Mouse (Mus musculus) heart, embryonic 14.5 days (tissue): ENCODE measurements around the gene Kctd8. TPM values are rescaled to one million over a fixed set of nuclear protein-coding genes. Genes with fewer than 3 reads are reported as not detected.

Source experiments
- ATAC-seq: fragments of 200-750 bp; cut with Nextera tagmentation; 2 replicates; pipeline ENCODE4 v1.8.0; 2017; ENCODE audit warnings: low read depth, moderate TSS enrichment; ENCODE audit not compliant: insufficient number of reproducible peaks, insufficient read depth, low FRiP score
- H3K27ac ChIP-seq, 2 experiments: fragments of 200-500 bp in 1 of 2; fragments of 300-500 bp in 1 of 2; sonication (generic) in 1 of 2; replicated peaks in 1 of 2; 2 replicates each; pipeline ENCODE4 v1.5.1; 2012 to 2014; ENCODE audit warnings: low read depth in 2 of 2, low read length in 2 of 2, control low read depth in 1 of 2, mild to moderate bottlenecking in 1 of 2, mixed read lengths in 1 of 2; ENCODE audit not compliant: control insufficient read depth in 1 of 2, insufficient read depth in 1 of 2
- H3K27me3 ChIP-seq: fragments of 300-500 bp; sonication (generic); 2 replicates; pipeline ENCODE4 v1.6.1; 2014; ENCODE audit warnings: mild to moderate bottlenecking, low read length, control low read depth; ENCODE audit not compliant: control insufficient read depth, insufficient read depth
- H3K36me3 ChIP-seq: fragments of 300-500 bp; sonication (generic); 2 replicates; pipeline ENCODE4 v1.6.1; 2014; ENCODE audit warnings: mild to moderate bottlenecking, control low read depth, low read length, mixed read lengths; ENCODE audit not compliant: control insufficient read depth, insufficient read depth
- H3K4me1 ChIP-seq, 2 experiments: fragments of 200-500 bp in 1 of 2; fragments of 300-500 bp in 1 of 2; sonication (generic) in 1 of 2; 2 replicates each; pipeline ENCODE4 v1.6.1; 2012 to 2014; ENCODE audit warnings: low read length in 2 of 2, control low read depth in 1 of 2, mixed read lengths in 1 of 2; ENCODE audit not compliant: control insufficient read depth in 2 of 2, insufficient read depth in 2 of 2
- H3K4me2 ChIP-seq: fragments of 300-500 bp; sonication (generic); 2 replicates; pipeline ENCODE4 v1.6.1; 2014; ENCODE audit warnings: mild to moderate bottlenecking, low read length
- H3K4me3 ChIP-seq, 2 experiments: fragments of 200-500 bp in 1 of 2; fragments of 300-500 bp in 1 of 2; sonication (generic) in 1 of 2; 2 replicates each; pipeline ENCODE4 v1.5.1; 2012 to 2014; ENCODE audit warnings: low read length in 2 of 2, mild to moderate bottlenecking in 2 of 2, control low read depth in 1 of 2, low read depth in 1 of 2, moderate library complexity in 1 of 2; ENCODE audit not compliant: control insufficient read depth in 1 of 2, insufficient read depth in 1 of 2
- H3K9ac ChIP-seq: fragments of 300-500 bp; sonication (generic); 2 replicates; pipeline ENCODE4 v1.6.1; 2014; ENCODE audit warnings: mild to moderate bottlenecking, low read length
- H3K9me3 ChIP-seq: fragments of 300-500 bp; sonication (generic); 2 replicates; pipeline ENCODE4 v1.6.1; 2016; ENCODE audit warnings: low read length, control low read depth; ENCODE audit not compliant: control insufficient read depth
- WGBS: fragments of 180-500 bp; shearing (Covaris S2); extraction: QIAGEN DNeasy Blood & Tissue Kit; methylation state at CpG from one replicate; pipeline ENCODE4 v1.1.7; 2014; 5-methylcytosine and 5-hydroxymethylcytosine counted together
- microRNA-seq: library from miRNA; unstranded; fragments of <30 nt; microRNA quantifications from one replicate; pipeline ENCODE4, GENCODE M21; 2016
- polyA plus RNA-seq: library from polyadenylated mRNA; unstranded; fragments of >200 nt; fragmentation: Nextera tagmentation; extraction: Ambion mirVana; gene quantifications from 2 replicates; pipeline ENCODE4 v1.2.1, GENCODE M21; 2014

The Kctd8 gene
- polyA plus RNA-seq, 1 experiment from 2014 or later: 1.7 TPM

DNA sequence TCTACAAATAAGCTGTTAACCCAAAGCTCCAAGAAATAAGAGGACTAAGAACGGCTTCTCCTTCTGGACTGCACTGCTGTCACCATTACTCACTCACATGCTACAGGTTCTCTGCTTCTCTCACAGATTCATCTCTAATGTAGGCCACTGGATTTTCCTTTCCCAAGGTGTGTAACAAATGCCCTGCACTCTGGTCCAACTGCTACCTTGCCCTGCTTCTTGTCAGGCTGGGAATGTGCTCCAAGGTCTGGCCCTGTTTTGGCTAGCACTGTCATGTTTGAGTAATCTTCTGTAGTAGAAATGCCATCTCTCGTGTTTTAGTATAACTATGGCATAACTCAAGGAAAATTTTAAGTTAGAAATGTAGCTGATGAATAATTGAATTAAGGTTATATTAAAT lies 195.7 kb downstream of the Kctd8 start:
- Histone ChIP-seq H3K9ac (no peak overlapping the region), H3K4me2 (no peak overlapping the region), H3K36me3 (no peaks in the 10 kb centered on the region), H3K9me3 (no peaks in the 10 kb centered on the region), H3K27me3 (no peaks in the 10 kb centered on the region), H3K27ac (no peak overlapping the region), H3K4me1 (no peaks in the 10 kb centered on the region), H3K4me3 (no peak overlapping the region)
- WGBS: 79% methylated on average over 2 of the region's 2 CpGs
- ATAC-seq: no peak

DNA sequence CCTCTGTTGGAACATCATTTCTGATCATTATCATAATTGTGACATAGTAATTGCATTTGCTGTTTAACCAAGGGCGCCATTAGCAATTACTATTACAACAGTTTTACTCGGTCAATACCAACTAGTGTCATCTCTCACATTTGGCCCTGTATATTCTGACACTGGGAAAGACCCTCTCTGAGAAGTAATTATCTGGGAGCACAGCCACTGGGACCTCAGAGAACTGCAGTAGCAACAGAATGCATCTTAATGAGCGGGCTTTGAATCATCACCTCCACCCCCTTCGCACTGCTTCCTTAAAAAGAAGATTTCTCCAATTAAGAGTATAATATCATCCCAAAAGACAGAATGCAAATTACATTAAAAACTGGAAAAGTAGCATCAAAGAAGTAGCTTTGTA lies 200.4 kb downstream of the Kctd8 start:
- no peak overlapping the region for H3K4me3 ChIP-seq
- H3K4me2 ChIP-seq: no peak overlapping the region
- H3K9ac ChIP-seq: no peak overlapping the region
- H3K4me1 ChIP-seq: no peaks in the 10 kb centered on the region
- H3K27me3 ChIP-seq: no peaks in the 10 kb centered on the region
- H3K27ac ChIP-seq: no peak overlapping the region
- ATAC-seq: no peak
- 83% methylated on average over 4 of the region's 4 CpGs for WGBS
- no peaks in the 10 kb centered on the region for H3K36me3 ChIP-seq
- no peaks in the 10 kb centered on the region for H3K9me3 ChIP-seq

- H3K27me3 ChIP-seq: no peaks in the 10 kb centered on the region
- 67% methylated on average over 2 of the region's 2 CpGs for WGBS
- no peaks in the 10 kb centered on the region for H3K9me3 ChIP-seq
- no peak overlapping the region for H3K4me2 ChIP-seq
- H3K36me3 ChIP-seq: no peaks in the 10 kb centered on the region
- H3K4me3 ChIP-seq: no peak overlapping the region
- no peak for ATAC-seq
- no peak overlapping the region for H3K27ac ChIP-seq
- H3K4me1 ChIP-seq: no peaks in the 10 kb centered on the region
- no peak overlapping the region for H3K9ac ChIP-seq
These were observed 232.8 kb downstream of the Kctd8 start for GRCm38 (mm10) chr5:69108718-69109117.

- Histone ChIP-seq H3K4me3 (no peak overlapping the region), H3K9ac (no peak overlapping the region), H3K4me2 (no peak overlapping the region), H3K4me1 (no peaks in the 10 kb centered on the region), H3K27ac (no peak overlapping the region), H3K9me3 (no peaks in the 10 kb centered on the region), H3K27me3 (no peaks in the 10 kb centered on the region), H3K36me3 (no peaks in the 10 kb centered on the region)
- no peak for ATAC-seq
These were observed 252.6 kb downstream of the Kctd8 start for GRCm38 (mm10) chr5:69088912-69089311.

Small RNA genes lying within 50 kb of the gene (microRNA-seq; reads per million reads assigned to microRNA genes)
- not detected for gene Gm24368

Other genes starting within 250 kb of the Kctd8 start
- 13.6 and 16.4 TPM in 2 replicates for gene Yipf7, start 201.0 kb upstream of the Kctd8 start, polyA plus RNA-seq
- 38.3 and 38.6 TPM in 2 replicates for gene Guf1, start 215.2 kb upstream of the Kctd8 start, polyA plus RNA-seq